Mouse (Mus musculus) midbrain, embryonic 15.5 days (tissue): ENCODE measurements around the gene Nrros. TPM values are rescaled to one million over a fixed set of nuclear protein-coding genes. Genes with fewer than 3 reads are reported as not detected.
A peak's percentile ranks its signal among the peaks of the same experiment; 100 is the strongest.

Experiments
- ATAC-seq: fragments of 200-750 bp; cut with Nextera tagmentation; replicated peaks from 2 replicates; pipeline ENCODE4 v1.8.0; 2017; ENCODE audit warnings: moderate TSS enrichment
- H3K27ac ChIP-seq: fragments of 300-500 bp; sonication (generic); 2 replicates; pipeline ENCODE4 v1.5.1; 2015; ENCODE audit warnings: mild to moderate bottlenecking, inconsistent platforms
- H3K27me3 ChIP-seq: fragments of 300-500 bp; sonication (generic); replicated peaks from 2 replicates; pipeline ENCODE4 v1.6.1; 2015; ENCODE audit warnings: inconsistent platforms
- H3K36me3 ChIP-seq: fragments of 300-500 bp; sonication (generic); replicated peaks from 2 replicates; pipeline ENCODE4 v1.6.1; 2015; ENCODE audit warnings: inconsistent platforms
- H3K4me1 ChIP-seq: fragments of 300-500 bp; sonication (generic); 2 replicates; pipeline ENCODE4 v1.6.1; 2015; ENCODE audit warnings: inconsistent platforms
- H3K4me2 ChIP-seq: fragments of 300-500 bp; sonication (generic); 2 replicates; pipeline ENCODE4 v1.6.1; 2015; ENCODE audit warnings: inconsistent platforms, mild to moderate bottlenecking, moderate library complexity
- H3K4me3 ChIP-seq: fragments of 300-500 bp; sonication (generic); 2 replicates; pipeline ENCODE4 v1.5.1; 2015; ENCODE audit warnings: mild to moderate bottlenecking, inconsistent platforms
- H3K9ac ChIP-seq: fragments of 300-500 bp; sonication (generic); 2 replicates; pipeline ENCODE4 v1.6.1; 2015; ENCODE audit warnings: mild to moderate bottlenecking, inconsistent platforms
- H3K9me3 ChIP-seq: fragments of 300-500 bp; sonication (generic); 2 replicates; pipeline ENCODE4 v1.6.1; 2016; ENCODE audit warnings: inconsistent platforms
- WGBS: fragments of 180-500 bp; shearing (Covaris S2); methylation state at CpG from one replicate; pipeline ENCODE4 v1.1.7; 2015; ENCODE audit warnings: mixed read lengths; 5-methylcytosine and 5-hydroxymethylcytosine counted together
- polyA plus RNA-seq: library from polyadenylated mRNA; unstranded; fragments of >200 nt; fragmentation: Nextera tagmentation; extraction: Ambion mirVana; gene quantifications from 2 replicates; pipeline ENCODE4 v1.2.1, GENCODE M21; 2015

Gene Nrros
- polyA plus RNA-seq, 1 experiment from 2014 or later: 8.6 TPM

GRCm38 (mm10) chr16:32176896-32177686 is 11.7 kb upstream of the Nrros start:
- peak overlapping the region; percentile 8; the same call in 1 of the 2 replicates for H3K4me2 ChIP-seq

GRCm38 (mm10) chr16:32175029-32175428 is 9.6 kb upstream of the Nrros start:
- H3K9me3 ChIP-seq: no peaks in the 10 kb centered on the region
- 92% methylated on average over 4 of the region's 4 CpGs for WGBS

More at GRCm38 (mm10) chr16:32176896-32177686, 11.7 kb upstream of the Nrros start:
- H3K27me3 ChIP-seq: no peaks in the 10 kb centered on the region
- no peaks in the 10 kb centered on the region for H3K9me3 ChIP-seq
- no peaks in the 10 kb centered on the region for H3K4me1 ChIP-seq
- no peak for ATAC-seq
- H3K36me3 ChIP-seq: no peaks in the 10 kb centered on the region
- H3K27ac ChIP-seq: no peak overlapping the region
- 51% methylated on average over 18 of the region's 18 CpGs for WGBS
- H3K9ac ChIP-seq: no peak overlapping the region
- no peak overlapping the region for H3K4me3 ChIP-seq

GRCm38 (mm10) chr16:32174340-32175005 is 9.1 kb upstream of the Nrros start:
- Histone ChIP-seq H3K4me3 (no peak overlapping the region), H3K36me3 (no peaks in the 10 kb centered on the region), H3K4me1 (no peaks in the 10 kb centered on the region), H3K9ac (no peak overlapping the region), H3K27me3 (no peaks in the 10 kb centered on the region), H3K27ac (no peak overlapping the region), H3K9me3 (no peaks in the 10 kb centered on the region), H3K4me2 (no peak overlapping the region)
- no peak for ATAC-seq
- WGBS: 82% methylated on average over 8 of the region's 8 CpGs

More at GRCm38 (mm10) chr16:32175029-32175428, 9.6 kb upstream of the Nrros start:
- H3K4me2 ChIP-seq: no peak overlapping the region
- H3K27ac ChIP-seq: no peak overlapping the region
- no peak overlapping the region for H3K9ac ChIP-seq
- no peak overlapping the region for H3K4me3 ChIP-seq
- no peak for ATAC-seq
- H3K36me3 ChIP-seq: no peaks in the 10 kb centered on the region
- no peaks in the 10 kb centered on the region for H3K27me3 ChIP-seq
- no peaks in the 10 kb centered on the region for H3K4me1 ChIP-seq

- 72% methylated on average over 10 of the region's 11 CpGs for WGBS
- Histone ChIP-seq H3K4me1 (no peaks in the 10 kb centered on the region), H3K4me3 (no peak overlapping the region), H3K27me3 (no peaks in the 10 kb centered on the region), H3K9ac (no peak overlapping the region), H3K27ac (no peak overlapping the region), H3K4me2 (no peak overlapping the region), H3K36me3 (no peaks in the 10 kb centered on the region), H3K9me3 (no peaks in the 10 kb centered on the region)
- ATAC-seq: no peak
These were observed 8.0 kb upstream of the Nrros start for GRCm38 (mm10) chr16:32173401-32173800.

DNA sequence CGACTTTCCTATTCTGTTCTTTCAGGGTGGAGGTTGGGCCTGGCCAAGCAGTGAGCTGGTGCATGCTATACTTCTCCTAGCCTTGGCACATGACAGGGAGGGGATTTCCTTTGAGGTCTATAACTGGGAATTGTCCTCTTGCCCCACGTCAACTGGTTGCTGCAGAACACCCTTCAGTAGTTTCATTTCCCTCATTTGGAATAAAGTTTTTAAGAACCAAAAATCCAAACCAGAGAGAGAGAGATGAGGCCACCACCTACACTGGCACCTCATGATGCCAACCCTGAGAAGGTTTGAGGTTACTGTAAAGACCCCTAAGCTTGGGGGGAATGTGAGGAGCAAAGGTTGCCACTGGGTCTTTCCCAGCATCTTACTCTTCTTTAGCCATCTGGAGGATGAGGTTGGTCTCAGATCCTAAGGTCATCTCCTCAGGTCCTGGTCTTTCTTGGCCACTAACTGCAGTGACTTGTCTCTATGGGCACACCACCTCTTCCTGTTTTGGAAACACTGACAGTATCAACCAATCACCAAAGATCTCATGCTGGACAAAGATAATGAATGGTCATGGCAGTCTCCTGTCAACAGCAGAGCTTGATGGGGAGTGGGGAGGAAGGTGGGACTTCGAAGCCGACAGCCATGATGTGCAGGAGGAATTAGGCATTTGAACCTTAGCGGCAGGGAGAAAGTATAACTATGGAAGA is 5.8 kb upstream of the Nrros start:
- Histone ChIP-seq H3K4me2 (no peak overlapping the region), H3K4me1 (no peaks in the 10 kb centered on the region), H3K9me3 (no peaks in the 10 kb centered on the region), H3K9ac (no peak overlapping the region), H3K36me3 (no peaks in the 10 kb centered on the region), H3K4me3 (no peak overlapping the region), H3K27ac (no peak overlapping the region), H3K27me3 (no peaks in the 10 kb centered on the region)
- 94% methylated on average over 5 of the region's 5 CpGs for WGBS
- no peak for ATAC-seq

DNA sequence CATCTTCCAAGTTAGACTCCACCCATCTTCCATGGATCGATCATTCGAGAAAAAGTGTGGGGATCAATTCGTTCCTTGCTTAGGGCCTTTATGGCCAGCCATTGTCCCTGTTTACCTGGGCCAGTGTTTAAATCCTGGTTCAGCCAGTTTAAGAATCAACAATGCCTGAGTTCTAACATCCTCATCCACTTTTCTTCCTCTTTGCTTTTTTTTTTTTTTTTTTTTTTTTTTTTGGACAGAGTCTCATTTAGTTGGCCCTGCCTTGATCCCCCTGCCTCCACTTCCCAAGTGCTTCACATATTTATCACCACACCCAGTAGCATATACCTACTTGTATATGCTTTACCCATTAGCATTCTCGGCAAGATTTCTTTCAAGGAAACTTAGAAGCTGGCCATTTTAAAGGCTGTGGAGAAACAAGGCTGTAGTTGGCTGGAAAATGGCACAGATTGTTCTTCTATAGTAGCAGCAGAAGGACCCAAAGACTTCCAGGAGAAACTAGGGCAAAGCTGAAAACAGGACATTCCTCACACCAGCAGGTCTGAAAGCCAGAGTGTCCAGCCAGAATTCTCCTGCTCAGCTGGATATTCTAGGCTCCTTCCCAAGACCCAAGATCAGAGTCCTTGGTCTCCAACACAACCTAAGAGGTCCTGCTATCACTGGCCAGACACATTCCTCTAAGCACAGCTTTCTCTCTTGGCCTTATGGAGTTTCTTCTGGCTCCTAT is 2.6 kb upstream of the Nrros start:
- Histone ChIP-seq H3K27me3 (peaks cover 3% of the 10 kb centered on the region; the same call in 1 of the 2 replicates), H3K36me3 (no peaks in the 10 kb centered on the region), H3K9ac (no peak overlapping the region), H3K9me3 (no peaks in the 10 kb centered on the region), H3K4me2 (no peak overlapping the region), H3K4me3 (no peak overlapping the region), H3K4me1 (peaks cover 7% of the 10 kb centered on the region), H3K27ac (no peak overlapping the region)
- ATAC-seq: no peak
- WGBS: 92% methylated on average over 4 of the region's 4 CpGs

DNA sequence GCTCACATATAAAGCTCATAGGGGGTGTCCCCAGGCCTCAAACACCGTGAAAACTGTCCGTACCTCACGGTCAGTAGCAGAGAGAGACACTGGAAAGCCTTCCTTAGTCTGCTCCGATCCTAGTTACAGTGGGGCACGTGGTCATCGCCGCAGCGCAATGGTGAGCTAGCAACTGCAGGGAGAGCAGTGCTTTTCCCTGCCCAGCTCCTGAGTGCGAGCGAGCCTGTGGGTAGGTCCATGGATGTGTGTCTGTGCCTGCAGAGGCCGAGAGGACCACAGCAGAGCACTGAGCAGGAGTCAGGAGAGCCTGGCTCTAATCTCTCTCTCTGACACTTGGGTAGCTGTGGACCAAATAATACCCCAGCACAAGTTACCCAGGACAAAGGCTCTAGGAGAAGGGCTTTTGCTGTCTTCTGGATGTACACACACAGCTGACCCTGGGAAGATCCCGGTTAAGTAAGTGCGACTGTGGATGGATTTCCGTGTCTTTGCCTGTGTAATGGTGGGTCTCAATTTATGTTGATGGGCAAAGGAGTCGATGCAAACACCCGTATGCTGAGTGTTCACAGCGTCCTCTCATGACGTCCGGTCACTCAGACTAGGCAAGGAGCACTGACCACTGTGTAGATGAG is 882 bp downstream of the Nrros start:
- H3K36me3 ChIP-seq: no peaks in the 10 kb centered on the region
- H3K4me2 ChIP-seq: peak overlapping the region; percentile 62; the same call in 1 of the 2 replicates
- peaks cover 3% of the 10 kb centered on the region; the same call in 1 of the 2 replicates for H3K27me3 ChIP-seq
- 67% methylated on average over 19 of the region's 19 CpGs for WGBS
- H3K4me3 ChIP-seq: peak overlapping the region; percentile 34; the same call in 1 of the 2 replicates
- H3K9me3 ChIP-seq: no peaks in the 10 kb centered on the region
- no peak overlapping the region for H3K9ac ChIP-seq
- peaks cover 7% of the 10 kb centered on the region for H3K4me1 ChIP-seq
- H3K27ac ChIP-seq: no peak overlapping the region
- ATAC-seq: no peak

DNA sequence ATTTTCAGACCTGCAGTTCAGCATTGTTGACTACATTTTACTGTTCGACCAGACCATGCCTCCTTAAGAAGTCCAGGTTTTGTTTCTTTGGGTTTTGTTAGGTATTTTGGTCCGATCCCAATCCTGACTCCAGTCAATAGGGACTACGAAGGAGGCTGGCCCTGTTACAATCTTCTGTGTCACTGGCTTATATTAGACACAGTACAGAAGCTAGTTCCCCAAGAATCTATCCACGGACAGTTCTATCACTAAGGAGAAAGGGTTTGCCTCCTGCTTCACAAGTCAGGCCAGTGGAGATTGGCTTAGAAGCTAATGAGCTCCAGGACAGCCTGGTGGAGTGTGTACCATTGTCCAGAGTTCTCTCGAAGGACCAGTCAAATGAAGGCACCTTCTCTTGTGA is 1.5 kb downstream of the Nrros start:
- Histone ChIP-seq H3K27ac (no peak overlapping the region), H3K27me3 (peaks cover 3% of the 10 kb centered on the region; the same call in 1 of the 2 replicates), H3K9me3 (no peaks in the 10 kb centered on the region), H3K4me3 (no peak overlapping the region), H3K4me2 (no peak overlapping the region), H3K36me3 (no peaks in the 10 kb centered on the region), H3K9ac (no peak overlapping the region), H3K4me1 (peaks cover 7% of the 10 kb centered on the region)
- WGBS: 84% methylated on average over 5 of the region's 5 CpGs
- ATAC-seq: no peak

DNA sequence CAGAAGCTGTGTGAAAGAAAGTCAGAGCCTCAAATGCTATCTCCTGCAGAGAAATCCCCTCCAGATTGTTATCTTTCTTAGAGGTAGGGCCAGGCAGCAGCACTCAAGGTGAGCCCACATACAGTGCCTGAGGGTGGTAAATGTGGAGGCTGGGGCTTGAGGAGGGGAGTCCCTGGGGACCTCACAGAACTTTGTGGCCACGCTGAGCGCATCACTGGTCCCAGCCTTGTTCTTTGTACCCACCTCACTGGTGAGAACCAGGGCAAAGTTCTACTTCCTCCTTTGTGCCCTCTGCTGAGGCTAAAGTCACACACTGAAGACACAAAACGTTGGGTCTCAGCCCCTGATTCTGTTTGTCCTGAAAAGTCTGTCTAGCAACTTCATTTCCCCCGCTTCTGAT is 2.0 kb downstream of the Nrros start:
- H3K9me3 ChIP-seq: no peaks in the 10 kb centered on the region
- no peak overlapping the region for H3K9ac ChIP-seq
- H3K36me3 ChIP-seq: no peaks in the 10 kb centered on the region
- H3K4me3 ChIP-seq: no peak overlapping the region
- 82% methylated on average over 4 of the region's 4 CpGs for WGBS
- peaks cover 3% of the 10 kb centered on the region; the same call in 1 of the 2 replicates for H3K27me3 ChIP-seq
- H3K27ac ChIP-seq: no peak overlapping the region
- ATAC-seq: no peak
- no peak overlapping the region for H3K4me2 ChIP-seq
- peaks cover 7% of the 10 kb centered on the region for H3K4me1 ChIP-seq

DNA sequence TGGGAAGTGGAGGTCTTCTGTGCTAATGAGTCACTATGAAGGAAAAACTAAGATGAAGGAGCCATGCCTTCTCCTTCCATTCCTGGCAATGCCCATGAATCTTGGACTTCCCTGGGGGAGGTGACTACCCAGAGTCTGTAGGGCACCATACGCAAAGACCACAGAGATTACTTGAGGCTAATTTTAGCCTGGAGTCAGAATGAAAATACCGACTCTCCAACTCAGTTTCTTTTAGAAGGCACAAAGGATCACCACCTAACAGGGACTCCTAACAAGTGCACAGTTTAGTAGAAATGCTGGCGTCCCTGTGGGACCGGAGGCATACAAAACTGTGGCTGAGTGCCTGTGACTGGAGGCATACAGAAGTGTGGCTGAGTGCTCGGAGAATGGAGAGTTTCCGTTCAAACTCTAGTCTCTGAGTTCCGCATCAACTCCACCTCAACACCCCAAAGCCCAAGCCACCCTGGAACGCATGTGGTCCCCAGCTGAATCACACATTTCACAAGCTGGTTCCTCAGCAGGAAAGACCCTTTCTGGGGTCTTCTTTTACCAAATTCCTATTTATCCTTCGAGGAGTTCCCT is 4.6 kb downstream of the Nrros start:
- no peak for ATAC-seq
- Histone ChIP-seq H3K9ac (no peak overlapping the region), H3K4me3 (no peak overlapping the region), H3K4me1 (peaks cover 7% of the 10 kb centered on the region), H3K27ac (no peak overlapping the region), H3K9me3 (no peaks in the 10 kb centered on the region), H3K27me3 (peaks cover 3% of the 10 kb centered on the region; the same call in 1 of the 2 replicates), H3K4me2 (no peak overlapping the region), H3K36me3 (no peaks in the 10 kb centered on the region)
- 92% methylated on average over 9 of the region's 9 CpGs for WGBS

GRCm38 (mm10) chr16:32158966-32159365 is 6.4 kb downstream of the Nrros start:
- H3K4me2 ChIP-seq: no peak overlapping the region
- ATAC-seq: no peak
- no peaks in the 10 kb centered on the region for H3K4me1 ChIP-seq
- H3K9me3 ChIP-seq: no peaks in the 10 kb centered on the region
- no peak overlapping the region for H3K27ac ChIP-seq
- no peaks in the 10 kb centered on the region for H3K36me3 ChIP-seq
- H3K27me3 ChIP-seq: no peaks in the 10 kb centered on the region
- H3K4me3 ChIP-seq: no peak overlapping the region
- WGBS: 92% methylated on average over 3 of the region's 3 CpGs
- no peak overlapping the region for H3K9ac ChIP-seq
